Mouse (Mus musculus) limb, embryonic 14.5 days (tissue): Measurements from ENCODE around the gene Dcakd. TPM values are rescaled to one million over a fixed set of nuclear protein-coding genes. Genes with fewer than 3 reads are reported as not detected.

Experiments
- ATAC-seq: fragments of 200-750 bp; cut with Nextera tagmentation; 2 replicates; pipeline ENCODE4 v1.8.0; 2017; ENCODE audit warnings: low read depth, moderate number of reproducible peaks, moderate TSS enrichment; ENCODE audit not compliant: low FRiP score
- DNase-seq: peaks from one replicate; pipeline ENCODE4 v3.0.0-alpha.2; 2015; ENCODE audit warnings: low spot score
- H3K27ac ChIP-seq: fragments of 300-500 bp; sonication (generic); replicated peaks from 2 replicates; pipeline ENCODE4 v1.5.1; 2014; ENCODE audit warnings: low read depth, mild to moderate bottlenecking, low read length, moderate library complexity, mixed read lengths
- H3K27me3 ChIP-seq: fragments of 300-500 bp; sonication (generic); 2 replicates; pipeline ENCODE4 v1.6.1; 2014; ENCODE audit warnings: low read length, mixed read lengths; ENCODE audit not compliant: control insufficient read depth, insufficient read depth
- H3K36me3 ChIP-seq: fragments of 300-500 bp; sonication (generic); 2 replicates; pipeline ENCODE4 v1.6.1; 2014; ENCODE audit warnings: mild to moderate bottlenecking, low read length, moderate library complexity, mixed read lengths; ENCODE audit not compliant: control insufficient read depth, insufficient read depth
- H3K4me1 ChIP-seq: fragments of 300-500 bp; sonication (generic); 2 replicates; pipeline ENCODE4 v1.6.1; 2014; ENCODE audit warnings: antibody characterized with exemption, low read length, mixed read lengths; ENCODE audit not compliant: control insufficient read depth, insufficient read depth
- H3K4me2 ChIP-seq: fragments of 300-500 bp; sonication (generic); replicated peaks from 2 replicates; pipeline ENCODE4 v1.6.1; 2014; ENCODE audit warnings: low read depth, mild to moderate bottlenecking, low read length, moderate library complexity; ENCODE audit not compliant: severe bottlenecking
- H3K4me3 ChIP-seq: fragments of 300-500 bp; sonication (generic); replicated peaks from 2 replicates; pipeline ENCODE4 v1.5.1; 2014; ENCODE audit warnings: low read length
- H3K9ac ChIP-seq: fragments of 300-500 bp; sonication (generic); 2 replicates; pipeline ENCODE4 v1.6.1; 2014; ENCODE audit warnings: mild to moderate bottlenecking, low read depth, low read length, moderate library complexity; ENCODE audit not compliant: severe bottlenecking
- H3K9me3 ChIP-seq: fragments of 300-500 bp; sonication (generic); 2 replicates; pipeline ENCODE4 v1.6.1; 2016; ENCODE audit warnings: low read length; ENCODE audit not compliant: control insufficient read depth
- POLR2A ChIP-seq: fragments of 200-500 bp; IDR thresholded peaks from 2 replicates; pipeline ENCODE4 v1.8.0; 2012; ENCODE audit warnings: inconsistent platforms, mild to moderate bottlenecking, moderate library complexity, borderline replicate concordance; ENCODE audit not compliant: insufficient read depth, insufficient read length; ENCODE audit errors: extremely low read depth
- WGBS: fragments of 180-500 bp; shearing (Covaris S2); extraction: QIAGEN DNeasy Blood & Tissue Kit; methylation state at CpG from one replicate; pipeline ENCODE4 v1.1.7; 2014; 5-methylcytosine and 5-hydroxymethylcytosine counted together
- polyA plus RNA-seq, 2 experiments: library from polyadenylated mRNA; depleted of rRNA in 1 of 2; stranded (reverse) in 1 of 2; unstranded in 1 of 2; fragments of >200 nt; fragmentation: Nextera tagmentation in 1 of 2; extraction: Ambion mirVana in 1 of 2; gene quantifications; 2 replicates each; pipeline versions ENCODE4 v1.2.1 to v1.2.3; 2012 to 2014

Dcakd gene
- polyA plus RNA-seq, 2 experiments = 173 to 182 TPM

DNA sequence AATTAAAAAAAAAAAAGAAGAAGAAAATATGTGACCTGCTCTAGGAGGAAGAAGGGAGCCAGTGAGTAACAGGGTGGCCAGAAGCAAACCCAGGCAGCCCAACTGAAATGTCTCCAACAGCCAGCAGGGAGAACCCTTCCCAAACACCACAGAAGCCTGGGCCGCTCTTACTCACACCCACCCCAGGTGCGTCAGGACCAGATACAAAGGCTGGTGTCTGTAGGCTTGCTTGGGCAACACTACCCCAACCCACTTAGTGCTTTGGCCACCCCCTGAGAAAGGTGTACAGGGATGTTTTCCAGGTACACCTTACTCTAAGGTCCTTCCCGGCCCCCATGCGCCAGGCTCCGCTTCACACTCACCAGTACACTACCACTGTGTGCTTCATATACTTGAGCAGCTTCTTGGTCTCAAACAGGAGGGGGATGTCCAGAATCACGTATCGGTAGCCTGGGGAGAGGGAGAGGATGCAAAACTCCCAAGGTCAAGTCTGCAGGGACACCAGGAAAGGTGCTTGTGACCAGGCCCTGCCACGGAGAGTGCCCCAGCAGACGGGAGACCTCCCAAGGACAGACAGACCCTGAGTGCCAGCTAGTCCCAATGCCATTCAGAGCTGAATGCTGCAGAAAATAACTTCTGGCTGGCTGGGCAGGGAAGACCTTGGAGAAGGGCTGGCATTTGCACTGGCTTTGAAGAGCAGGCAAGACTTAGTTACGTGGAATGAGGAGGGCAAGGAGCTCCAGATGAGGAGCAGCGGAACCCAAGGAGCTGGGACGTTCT is 31.0 kb downstream of the Dcakd start:
- no peak overlapping the region for H3K4me3 ChIP-seq
- no peak for TF ChIP-seq POLR2A
- H3K36me3 ChIP-seq = peaks cover 63% of the 10 kb centered on the region
- H3K9me3 ChIP-seq = no peaks in the 10 kb centered on the region
- peaks cover 4% of the 10 kb centered on the region; the same call in 1 of the 2 replicates for H3K27me3 ChIP-seq
- no peaks in the 10 kb centered on the region; the same call in 1 of the 2 replicates for H3K4me1 ChIP-seq
- no peak overlapping the region for H3K9ac ChIP-seq
- ATAC-seq (no peak), DNase-seq (no peak)
- 94% methylated on average over 12 of the region's 12 CpGs for WGBS
- no peak overlapping the region for H3K4me2 ChIP-seq
- no peak overlapping the region for H3K27ac ChIP-seq

DNA sequence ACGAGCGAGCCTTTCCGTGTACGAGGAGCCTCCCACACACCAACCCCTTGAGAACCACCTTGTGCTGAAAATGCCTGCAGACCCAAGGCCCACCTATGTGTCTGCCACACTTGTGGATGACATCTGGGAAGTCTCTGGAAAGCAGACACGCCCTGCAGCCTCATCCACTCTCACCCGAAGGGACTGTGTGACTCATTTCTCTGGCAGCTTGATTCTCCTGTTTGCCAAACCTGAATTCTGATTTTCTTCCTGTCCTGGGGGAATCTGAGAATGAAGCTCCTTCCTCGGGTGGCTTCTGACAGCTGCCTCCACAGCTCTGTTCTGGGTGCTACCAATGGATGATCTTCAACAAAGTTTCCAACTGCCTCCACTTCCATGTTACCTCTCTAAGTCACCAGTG is 31.7 kb downstream of the Dcakd start:
- H3K27me3 ChIP-seq = peaks cover 10% of the 10 kb centered on the region; the same call in 1 of the 2 replicates
- TF ChIP-seq POLR2A = no peak
- DNase-seq (no peak), ATAC-seq (no peak)
- peaks cover 6% of the 10 kb centered on the region; the same call in 1 of the 2 replicates for H3K4me1 ChIP-seq
- WGBS = 78% methylated on average over 7 of the region's 7 CpGs
- no peak overlapping the region for H3K27ac ChIP-seq
- peaks cover 63% of the 10 kb centered on the region for H3K36me3 ChIP-seq
- no peak overlapping the region for H3K4me3 ChIP-seq
- no peak overlapping the region for H3K4me2 ChIP-seq
- H3K9me3 ChIP-seq = no peaks in the 10 kb centered on the region
- H3K9ac ChIP-seq = no peak overlapping the region

DNA sequence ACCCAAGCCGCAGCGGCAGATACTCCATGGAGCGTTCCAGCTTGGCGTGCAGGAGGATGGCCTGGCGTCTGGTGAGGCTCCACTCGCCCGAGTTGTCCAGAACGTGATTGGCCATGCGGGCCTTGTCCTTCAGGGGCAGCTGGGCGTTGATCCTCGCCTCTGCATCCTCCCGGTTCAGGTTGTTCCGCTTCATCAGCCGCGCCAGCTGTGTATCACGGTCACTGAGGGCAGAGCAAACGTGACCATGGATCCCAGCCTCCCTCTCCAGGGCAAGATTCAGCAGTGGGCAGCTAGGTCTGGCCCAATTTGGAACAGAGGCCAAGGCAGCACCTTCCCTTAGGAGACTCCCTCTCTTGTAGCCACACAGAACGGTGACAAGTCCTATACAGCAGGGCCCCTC is 33.2 kb downstream of the Dcakd start:
- Histone ChIP-seq H3K27me3 (peaks cover 20% of the 10 kb centered on the region), H3K36me3 (peaks cover 63% of the 10 kb centered on the region), H3K9ac (no peak overlapping the region), H3K27ac (no peak overlapping the region), H3K4me3 (no peak overlapping the region), H3K9me3 (no peaks in the 10 kb centered on the region), H3K4me1 (peaks cover 10% of the 10 kb centered on the region; the same call in 1 of the 2 replicates), H3K4me2 (no peak overlapping the region)
- TF ChIP-seq POLR2A = no peak
- no peak for DNase-seq
- WGBS = 92% methylated on average over 18 of the region's 18 CpGs
- ATAC-seq = no peak

DNA sequence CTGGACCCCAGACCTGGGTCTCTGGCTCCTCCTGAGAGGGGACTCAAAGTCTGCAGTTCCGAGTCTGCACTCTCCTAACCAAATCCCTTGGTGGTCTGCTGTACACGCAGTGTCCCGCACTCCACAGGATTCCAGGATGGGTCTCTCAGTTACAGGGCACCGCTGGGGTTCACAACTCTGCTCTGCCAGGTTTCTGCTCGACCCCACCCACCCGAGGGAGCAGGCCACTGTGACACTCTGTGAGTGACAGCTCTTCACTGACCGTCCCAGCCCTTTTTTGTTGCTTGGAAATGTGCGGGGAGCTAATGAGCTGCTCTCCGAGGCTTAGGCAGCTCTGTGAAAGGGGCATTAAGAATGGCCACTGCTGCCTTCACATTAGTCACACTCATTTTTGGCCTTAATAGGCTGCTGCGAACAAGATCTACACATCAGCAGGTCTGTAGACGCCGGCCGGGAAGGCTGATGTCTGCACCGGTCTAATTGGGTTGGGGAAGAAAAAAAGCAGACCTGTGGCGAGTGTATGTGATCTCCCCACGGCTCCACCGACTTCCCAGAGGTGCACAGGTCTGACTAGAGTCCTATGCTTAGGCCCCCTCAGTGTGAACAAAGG is 34.6 kb downstream of the Dcakd start:
- H3K4me3 ChIP-seq = no peak overlapping the region
- no peak for DNase-seq
- H3K36me3 ChIP-seq = peaks cover 49% of the 10 kb centered on the region
- no peaks in the 10 kb centered on the region for H3K9me3 ChIP-seq
- H3K27ac ChIP-seq = no peak overlapping the region
- ATAC-seq = no peak
- no peak for TF ChIP-seq POLR2A
- peaks cover 15% of the 10 kb centered on the region; the same call in 1 of the 2 replicates for H3K4me1 ChIP-seq
- 48% methylated on average over 17 of the region's 17 CpGs for WGBS
- H3K27me3 ChIP-seq = peaks cover 32% of the 10 kb centered on the region
- H3K9ac ChIP-seq = no peak overlapping the region
- no peak overlapping the region for H3K4me2 ChIP-seq

DNA sequence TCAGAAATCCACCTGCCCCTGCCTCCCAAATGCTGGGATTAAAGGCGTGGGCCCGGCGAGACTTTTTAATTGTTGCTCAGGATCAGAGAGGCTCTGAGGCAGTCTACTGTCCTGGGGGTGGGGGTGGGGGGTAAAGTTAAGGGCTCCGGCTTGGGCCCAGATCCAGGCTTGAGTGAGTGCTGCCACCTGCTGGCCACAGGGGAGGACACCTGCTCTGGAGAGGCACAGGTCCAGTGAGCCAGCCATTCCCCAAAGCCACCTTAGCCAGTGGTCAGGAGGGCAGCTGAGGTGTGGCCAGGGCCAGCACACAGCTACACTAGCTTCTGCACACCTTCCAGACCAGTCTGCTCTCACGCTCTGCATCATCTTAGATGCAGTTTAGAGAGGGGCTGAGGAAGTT is 35.2 kb downstream of the Dcakd start:
- Histone ChIP-seq H3K4me2 (no peak overlapping the region), H3K4me1 (peaks cover 15% of the 10 kb centered on the region; the same call in 1 of the 2 replicates), H3K27ac (no peak overlapping the region), H3K36me3 (peaks cover 43% of the 10 kb centered on the region), H3K4me3 (no peak overlapping the region), H3K27me3 (peaks cover 32% of the 10 kb centered on the region), H3K9ac (no peak overlapping the region), H3K9me3 (no peaks in the 10 kb centered on the region)
- peak; percentile 58 for DNase-seq
- TF ChIP-seq POLR2A = no peak
- 3% methylated on average over 5 of the region's 5 CpGs for WGBS
- peak; percentile 49 for ATAC-seq
